Mouse (Mus musculus): ENCODE measurements around the gene Tmem222.

The Tmem222 gene

DNA sequence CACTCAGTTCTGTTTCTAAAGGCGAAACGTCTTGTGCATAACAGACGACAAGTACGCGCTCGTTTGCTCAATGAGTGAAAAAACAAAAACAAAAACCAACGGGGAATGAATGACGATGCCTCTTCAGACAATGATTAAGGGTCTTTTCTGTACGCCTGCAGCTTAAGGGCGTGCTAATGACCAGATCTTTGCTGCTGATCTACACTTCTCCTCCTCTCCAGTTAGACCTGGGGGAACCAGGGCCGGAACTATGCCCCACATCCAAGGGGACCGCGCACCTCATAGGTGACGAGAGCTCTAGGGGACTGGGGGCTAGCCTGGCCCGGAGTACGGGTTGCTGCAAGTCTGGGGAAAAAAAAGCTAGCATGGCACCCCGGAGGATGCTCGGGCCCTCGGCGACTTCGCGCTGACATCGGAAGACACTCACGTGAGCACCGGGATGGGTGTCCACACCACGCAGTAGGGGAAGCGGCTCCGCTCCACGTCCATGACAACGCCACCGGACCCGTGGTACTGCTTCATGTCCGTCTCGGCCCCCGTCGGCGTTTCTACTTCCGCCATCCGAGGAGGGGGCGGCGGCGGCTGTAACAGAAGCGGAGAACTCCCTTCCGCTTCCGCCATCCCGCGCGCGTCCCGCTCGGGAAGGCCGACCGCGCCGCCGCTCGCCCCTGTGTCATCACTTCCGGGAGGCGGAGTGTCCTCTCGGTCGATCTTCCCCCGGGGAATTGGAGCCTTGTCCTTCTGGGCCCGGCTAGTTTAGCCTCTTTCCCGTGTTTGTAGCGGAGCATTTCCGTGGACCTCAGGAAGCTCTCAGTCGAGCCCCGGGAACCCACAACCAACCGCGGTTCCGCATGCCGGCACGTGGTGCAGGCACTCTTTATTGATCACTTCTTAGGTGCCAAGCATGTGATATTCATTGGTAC is at the start of gene Tmem222:
TSS of gene Tmem222 (minus strand) at position 689 of the 923 bp plus-strand sequence.
- DNase-seq (ENCODE audit: low spot score), result peak; percentile 97

DNA sequence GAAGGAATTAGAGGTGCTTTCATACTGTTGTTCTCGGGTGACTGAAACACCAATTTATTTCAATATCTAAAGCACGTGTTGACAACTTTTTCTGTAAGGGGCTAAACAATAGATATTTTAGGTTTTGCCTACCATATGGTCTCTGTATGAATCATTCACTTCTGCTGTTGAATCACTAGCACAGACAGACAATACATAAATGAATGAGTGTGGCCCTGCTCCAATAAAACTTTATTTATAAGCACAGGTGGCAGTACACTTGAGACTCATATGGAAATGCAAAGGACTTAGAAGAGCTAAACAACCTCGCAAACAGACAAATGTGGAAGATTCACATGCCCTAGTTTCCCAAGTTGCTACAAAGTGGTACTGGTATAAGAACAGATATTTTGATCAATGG is 42.1 kb upstream of the Tmem222 start:
- no peak for DNase-seq (ENCODE audit: low spot score)

DNA sequence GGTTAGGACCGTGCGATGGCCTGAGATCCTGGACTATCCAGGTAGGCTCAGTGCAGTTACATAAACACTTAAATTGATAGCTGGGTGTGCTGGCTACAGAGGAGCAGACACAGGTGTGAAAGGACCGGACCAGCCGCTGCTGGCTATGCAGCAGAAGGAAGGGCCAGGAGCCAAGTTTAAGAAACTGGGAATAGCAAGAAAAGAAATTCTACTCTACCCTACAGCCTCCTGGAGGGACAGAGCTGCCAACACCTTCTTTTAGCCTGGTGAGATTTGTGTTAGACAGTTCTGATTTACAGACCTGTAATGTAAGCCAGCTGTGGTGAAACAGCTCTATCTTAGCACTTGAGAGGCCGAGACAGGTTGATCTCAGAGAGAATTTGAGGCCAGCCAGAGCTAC is 38.4 kb upstream of the Tmem222 start:
- DNase-seq (ENCODE audit: low spot score), result no peak

DNA sequence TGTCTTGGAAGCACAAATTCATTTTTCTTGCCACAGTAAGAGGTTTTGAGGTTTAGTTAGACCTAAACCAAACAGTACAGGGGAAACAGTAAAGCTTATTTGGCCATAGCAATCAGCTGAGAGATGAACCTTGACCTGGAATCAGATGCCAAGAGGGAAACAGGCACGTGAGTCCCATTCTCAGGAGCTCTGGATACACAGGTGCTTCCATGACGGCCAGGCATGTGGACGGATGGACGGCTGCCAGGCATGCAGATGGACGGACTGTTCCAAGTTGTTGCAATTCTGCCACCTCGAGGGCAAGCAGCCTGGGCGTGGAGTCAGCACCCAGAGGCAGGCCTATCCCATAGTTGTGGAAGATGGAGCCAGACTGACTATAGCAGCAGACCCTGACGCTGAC is 37.3 kb upstream of the Tmem222 start:
- peak; percentile 28 for DNase-seq (ENCODE audit: low spot score)

DNA sequence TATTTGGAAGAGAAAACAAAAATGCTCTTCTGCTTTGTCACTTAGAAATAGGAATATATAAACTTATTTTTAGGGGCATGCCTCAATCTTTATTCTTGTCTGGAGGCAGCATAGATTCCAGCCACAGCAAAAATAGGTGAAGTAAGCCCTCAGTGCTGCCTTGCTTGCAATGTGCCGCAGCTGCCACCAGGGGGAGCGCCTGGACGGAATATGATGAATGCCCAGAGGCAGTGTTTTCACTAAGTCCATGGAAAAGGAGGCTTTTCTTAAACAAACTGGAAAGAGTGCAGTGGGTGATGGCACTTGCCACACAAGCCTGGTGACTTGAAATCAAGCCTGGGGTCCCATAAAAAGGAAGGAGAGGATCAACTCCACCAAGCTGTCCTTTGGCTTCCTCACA is 32.4 kb upstream of the Tmem222 start:
- peak; percentile 86 for DNase-seq (ENCODE audit: low spot score)

DNA sequence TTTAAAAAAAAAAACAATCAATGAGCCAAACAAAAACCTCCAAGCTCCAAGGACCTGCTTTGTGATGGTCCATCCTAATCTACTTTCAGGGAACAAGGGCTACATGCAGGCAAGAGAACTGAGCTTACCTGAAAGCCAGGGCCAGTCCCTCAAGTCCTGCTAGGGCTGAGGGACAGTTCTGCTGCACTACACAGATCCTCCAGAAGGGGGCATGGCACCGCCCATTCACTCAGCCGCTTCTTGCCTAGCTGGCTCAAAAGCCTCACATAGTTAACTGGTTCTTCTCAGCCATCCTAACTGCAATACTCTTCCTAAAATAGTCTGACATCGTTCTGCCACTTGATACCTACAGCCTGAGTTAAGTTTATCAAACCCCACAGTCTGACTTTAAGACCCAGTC is 29.7 kb upstream of the Tmem222 start:
- peak; percentile 65 for DNase-seq (ENCODE audit: low spot score)

DNA sequence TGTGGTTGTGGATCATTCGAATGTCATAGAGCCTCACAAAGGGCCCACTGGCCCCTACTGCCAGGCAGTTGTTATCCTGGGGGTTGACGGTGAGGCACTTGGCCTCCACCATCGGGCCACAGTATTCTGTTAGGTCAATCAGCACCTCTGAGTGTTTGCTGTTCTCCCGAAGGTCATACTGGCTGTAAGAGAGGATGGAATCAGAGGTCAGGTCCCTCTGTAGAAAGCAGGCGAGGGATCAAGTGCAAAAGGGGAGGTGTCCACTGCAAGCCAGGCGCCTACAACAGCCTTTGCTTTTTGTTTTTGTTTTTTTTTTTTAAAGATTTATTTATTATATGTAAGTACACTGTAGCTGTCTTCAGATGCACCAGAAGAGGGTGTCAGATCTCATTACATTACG is 28.2 kb upstream of the Tmem222 start:
- DNase-seq (ENCODE audit: low spot score), result no peak

DNA sequence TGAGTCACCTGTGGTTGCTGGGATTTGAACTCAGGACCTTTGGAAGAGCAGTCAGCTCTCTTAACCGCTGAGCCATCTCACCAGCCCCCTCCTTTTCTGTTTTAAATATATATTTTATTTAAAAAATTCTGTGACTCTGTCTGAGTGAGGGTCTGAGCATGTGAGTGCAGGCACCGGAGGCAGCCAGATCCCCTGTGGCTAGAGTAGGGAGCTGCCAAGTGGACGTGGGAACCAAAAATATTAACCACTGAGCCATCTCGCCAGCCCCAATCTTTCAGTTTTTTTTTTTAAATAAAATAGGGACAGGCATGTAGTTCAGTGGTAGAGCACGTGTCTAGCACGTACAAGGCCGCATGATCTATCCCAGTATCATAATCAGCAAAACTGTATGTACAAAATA is 27.2 kb upstream of the Tmem222 start:
- no peak for DNase-seq (ENCODE audit: low spot score)

DNA sequence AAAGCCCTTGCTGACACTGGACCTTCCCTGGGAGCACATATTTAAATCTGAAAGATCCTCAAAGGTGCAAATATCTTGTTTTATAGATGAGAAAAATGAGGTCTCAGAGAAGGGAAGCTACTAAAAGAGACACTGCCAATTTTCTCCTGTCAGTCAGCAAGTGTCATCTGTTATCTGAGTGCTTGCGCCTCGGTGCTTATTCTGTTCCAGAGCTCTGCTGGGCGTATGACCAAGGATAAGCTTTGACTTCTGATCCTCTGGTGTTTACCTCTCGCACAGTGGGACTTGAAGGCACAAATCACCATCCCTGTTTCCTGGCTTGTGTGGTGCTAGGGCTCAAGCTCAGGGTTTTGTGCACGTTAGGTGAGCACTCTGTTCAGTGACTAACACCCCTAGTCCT is 25.1 kb upstream of the Tmem222 start:
- DNase-seq (ENCODE audit: low spot score), result no peak

DNA sequence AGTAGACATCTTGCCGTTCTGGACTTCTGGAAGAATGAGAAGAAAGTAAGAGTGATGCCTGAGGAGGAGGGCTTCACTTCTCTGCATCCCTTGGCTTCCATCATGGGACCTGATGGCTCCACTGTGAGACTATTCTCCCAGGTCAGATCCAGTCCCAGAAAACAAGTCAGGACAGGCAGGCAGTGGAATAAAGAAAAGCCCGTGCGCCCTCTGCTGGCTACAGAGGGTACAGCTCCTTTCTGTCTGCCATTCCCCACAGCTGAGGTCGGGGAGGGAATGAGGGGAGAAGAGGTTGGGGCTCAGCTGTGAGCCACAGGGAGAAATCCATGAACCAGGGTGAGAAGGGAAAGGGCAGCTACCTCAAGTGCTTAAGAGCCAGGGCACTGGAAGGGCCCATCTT is 24.2 kb upstream of the Tmem222 start:
- peak; percentile 75 for DNase-seq (ENCODE audit: low spot score)

DNA sequence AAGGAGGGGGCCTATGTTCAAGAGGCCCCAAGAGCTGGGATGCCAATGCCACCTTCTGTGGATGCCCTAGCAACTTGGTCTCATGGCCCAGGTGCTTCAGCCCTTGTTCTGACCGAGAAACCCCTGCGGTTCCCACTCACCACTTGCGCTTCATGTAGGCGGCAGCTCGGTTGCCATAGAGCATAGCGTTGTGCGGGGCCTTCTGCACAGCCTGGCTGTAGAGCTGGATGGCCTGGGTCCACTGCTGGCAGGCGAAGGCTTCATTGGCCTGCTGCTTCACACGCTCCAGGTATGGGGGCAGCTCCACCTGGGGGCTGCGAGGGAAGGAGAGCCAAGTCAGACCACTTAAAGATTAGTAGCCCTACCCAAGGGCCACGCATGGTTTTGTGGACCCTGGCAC is 22.8 kb upstream of the Tmem222 start:
- no peak for DNase-seq (ENCODE audit: low spot score)

DNA sequence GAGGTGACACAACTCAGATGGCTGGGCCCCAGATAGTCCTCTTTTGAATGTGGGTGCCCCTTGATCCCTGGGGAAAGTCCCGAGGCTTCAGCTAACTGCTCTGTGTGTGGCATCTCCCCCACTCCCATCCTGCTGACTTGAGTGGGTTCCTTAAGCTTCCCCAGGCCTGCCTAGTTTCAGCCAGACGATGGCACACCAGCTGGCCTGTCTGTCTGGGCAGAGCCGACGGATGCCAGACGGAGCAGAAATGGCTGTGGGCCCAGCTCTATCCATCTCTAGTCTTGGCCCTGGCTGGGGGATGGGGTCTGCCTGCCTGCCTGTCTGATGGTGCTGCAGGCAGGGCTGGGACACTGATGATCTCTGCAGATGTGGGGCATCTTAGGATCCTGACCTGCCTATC is 22.1 kb upstream of the Tmem222 start:
- DNase-seq (ENCODE audit: low spot score), result no peak

DNA sequence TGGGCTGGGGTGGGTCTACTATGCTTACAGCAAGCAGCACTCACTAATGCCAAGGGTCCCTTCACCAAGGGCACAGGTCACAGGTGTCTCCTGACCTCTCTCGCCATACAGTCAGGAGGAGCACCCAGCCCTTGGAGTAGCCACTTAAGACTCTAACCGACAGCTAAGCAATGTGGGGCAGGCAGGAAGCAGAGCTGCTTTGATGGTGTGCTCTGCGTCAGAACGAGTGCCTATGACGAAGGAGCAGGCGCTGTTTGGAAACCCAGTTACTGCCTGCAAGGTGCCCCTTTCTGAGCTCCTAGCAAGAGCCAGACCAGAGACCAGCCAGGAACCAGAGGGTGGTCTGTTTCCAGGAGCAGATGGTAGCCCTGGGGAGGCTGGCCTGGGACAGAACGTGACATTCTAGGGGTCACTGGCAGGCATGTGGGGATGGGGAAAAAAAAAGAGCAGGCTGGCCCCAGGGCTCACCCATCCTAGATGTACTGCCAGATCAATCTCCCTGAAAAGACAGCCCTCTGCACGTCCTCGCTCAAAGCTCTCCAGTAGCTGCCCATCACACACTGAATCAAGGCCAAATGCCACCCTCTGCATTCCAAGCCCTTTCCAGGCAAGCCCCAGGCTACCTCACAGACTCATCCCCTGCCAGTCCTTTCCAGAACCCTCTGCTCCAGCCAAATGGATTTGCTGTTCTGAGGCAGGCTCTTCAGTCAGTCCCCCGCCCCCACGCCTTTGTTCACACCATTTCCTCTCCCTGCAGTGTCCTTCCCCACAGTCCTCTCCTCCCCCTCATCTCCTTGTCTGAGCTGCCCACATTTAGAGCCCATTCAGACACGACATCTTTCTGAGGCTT is 21.1 kb upstream of the Tmem222 start:
- no peak for DNase-seq (ENCODE audit: low spot score)

DNA sequence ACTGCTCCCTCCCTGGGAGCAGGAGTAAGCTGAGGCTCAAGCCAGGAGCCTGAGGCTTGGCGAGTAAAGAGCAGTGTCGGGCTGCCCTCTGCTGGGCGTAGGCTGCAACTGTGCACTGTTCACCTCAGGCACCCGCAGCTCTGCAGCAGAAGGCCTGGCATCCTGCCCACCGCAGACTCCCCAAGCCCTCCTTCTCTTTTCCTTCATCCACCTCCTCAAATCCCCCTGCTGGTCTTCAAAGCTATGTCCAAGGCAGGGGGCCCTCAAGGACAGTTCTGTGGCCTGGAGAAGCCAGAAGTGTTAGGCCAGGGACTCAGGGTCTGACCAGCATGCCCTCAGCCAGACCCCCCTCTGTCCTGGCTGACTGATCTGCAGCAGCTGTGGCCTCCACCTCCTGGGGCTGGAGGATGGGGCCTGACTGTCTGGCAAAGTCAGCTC is 20.2 kb upstream of the Tmem222 start:
- DNase-seq (ENCODE audit: low spot score), result peak; percentile 70

DNA sequence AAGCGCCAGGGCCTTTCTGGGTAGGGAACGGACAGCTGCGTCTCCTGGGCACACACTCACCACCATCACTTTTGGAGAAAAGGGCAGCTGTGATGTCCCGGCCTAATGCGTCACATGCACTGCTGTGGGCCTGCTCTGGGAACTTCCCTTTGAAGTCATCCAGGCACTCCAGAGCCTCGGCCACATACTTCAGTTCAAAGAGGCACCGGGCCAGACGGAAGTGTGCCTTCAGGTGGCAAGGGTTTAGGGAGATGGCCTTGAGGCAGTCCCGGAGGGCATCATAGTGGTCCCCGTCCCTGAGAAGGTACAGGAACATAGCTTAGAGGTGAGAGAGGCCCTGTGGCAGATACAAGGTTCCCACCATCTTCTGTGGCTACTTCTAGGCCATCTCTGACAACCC is 19.8 kb upstream of the Tmem222 start:
- no peak for DNase-seq (ENCODE audit: low spot score)

DNA sequence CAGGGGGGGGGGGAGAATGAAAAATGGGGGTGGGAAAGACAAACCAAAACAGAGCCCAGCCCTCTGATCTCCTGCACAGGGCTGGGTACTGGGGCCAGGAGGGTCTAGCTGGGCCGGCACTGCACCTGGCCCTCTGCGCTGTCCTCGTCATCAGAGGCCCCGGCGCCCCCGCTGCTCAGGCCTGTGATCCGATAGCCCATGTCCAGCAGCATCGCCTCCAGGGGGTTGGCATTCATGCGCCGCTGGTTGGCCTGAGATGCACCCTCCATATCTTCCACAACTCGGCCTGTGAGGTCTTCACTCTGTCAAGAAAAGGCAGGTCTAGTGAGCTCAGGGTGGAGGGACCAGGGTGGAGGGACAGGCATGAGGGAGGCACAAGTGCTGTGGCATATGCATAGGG is 16.5 kb upstream of the Tmem222 start:
- DNase-seq (ENCODE audit: low spot score), result no peak

DNA sequence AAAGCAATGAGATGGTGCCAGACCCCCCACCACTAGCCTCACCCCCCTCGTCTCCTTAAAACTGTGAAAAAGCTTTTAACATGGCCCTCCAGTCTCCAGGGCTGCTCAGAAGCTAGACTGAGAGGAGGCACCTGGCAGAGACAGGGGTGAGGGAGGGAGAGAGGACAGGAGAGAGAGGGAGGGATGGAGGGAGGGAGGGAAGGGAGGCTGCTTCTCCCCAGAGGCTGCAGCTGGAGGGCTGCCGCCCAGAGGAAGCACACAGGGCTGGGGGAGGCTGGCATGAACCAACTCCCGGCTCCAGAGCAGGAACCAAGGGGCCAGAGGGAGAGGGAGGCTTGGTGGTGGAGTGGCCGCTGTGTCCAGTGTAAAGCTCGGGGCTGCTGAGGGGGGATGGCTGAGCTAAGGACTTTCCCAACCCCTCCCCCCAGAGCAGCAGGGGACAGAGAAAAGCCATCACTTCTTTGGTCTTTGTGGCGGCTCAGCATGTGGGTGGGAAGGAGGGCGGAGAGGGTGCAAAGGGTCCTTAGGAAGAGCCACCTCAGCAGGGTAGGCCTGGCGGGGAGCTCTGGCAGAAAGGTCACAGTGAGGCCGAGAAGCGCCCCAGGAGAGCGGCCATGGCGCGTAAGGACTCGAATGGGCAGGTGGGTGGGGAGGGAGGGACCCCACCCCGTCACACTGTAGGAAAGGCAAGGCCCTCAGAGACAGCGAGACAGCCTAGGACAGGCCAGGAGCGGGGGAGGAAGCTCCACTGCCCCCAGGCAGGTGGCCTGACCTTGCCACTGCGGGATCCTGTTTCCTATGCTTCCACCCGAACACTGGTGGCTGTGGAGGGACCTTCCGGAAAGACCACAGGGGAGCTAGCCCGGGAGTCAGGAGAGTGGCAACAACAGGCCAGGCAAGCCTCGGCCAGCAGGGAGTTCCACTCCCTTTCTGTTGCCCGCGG is 15.6 kb upstream of the Tmem222 start:
- DNase-seq (ENCODE audit: low spot score), result no peak

DNA sequence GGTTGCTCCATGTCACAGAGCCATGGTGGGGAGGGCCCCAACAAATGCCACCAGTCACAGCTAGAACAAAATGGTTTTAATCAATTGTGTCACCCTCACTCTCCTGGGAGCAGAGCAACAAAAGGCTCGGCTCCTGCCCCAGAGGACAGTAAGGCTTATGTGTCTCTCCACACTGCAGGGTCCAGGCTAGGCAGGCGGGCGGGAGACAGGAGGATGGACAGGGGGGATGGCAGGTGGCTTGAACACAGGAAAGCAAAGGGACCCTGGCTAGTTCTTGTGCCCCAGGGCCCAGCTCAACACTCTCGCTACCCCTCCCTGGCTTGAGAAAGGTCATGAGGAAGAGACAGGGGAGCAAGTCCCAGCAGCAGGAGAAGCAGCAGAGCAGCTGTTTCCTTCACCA is 14.8 kb upstream of the Tmem222 start:
- no peak for DNase-seq (ENCODE audit: low spot score)

DNA sequence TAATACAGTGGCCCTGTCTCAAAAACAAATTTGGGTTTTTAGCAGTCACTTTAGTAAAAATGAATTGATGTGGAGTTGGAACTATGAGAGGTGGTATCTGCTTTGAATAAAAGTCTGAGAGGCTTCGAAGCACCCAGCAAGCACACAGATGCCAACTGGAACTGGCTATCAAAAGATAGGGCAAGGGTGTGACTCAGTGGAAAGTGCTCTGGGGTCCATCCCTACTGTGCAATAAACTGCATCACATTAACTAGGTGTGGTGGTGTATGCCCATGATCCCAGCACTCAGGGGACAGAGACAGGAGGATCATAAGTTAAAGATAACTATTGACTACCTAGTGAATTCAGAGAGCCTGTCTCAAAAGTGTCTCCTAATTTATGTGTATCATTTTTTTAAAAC is 13.7 kb upstream of the Tmem222 start:
- no peak for DNase-seq (ENCODE audit: low spot score)

DNA sequence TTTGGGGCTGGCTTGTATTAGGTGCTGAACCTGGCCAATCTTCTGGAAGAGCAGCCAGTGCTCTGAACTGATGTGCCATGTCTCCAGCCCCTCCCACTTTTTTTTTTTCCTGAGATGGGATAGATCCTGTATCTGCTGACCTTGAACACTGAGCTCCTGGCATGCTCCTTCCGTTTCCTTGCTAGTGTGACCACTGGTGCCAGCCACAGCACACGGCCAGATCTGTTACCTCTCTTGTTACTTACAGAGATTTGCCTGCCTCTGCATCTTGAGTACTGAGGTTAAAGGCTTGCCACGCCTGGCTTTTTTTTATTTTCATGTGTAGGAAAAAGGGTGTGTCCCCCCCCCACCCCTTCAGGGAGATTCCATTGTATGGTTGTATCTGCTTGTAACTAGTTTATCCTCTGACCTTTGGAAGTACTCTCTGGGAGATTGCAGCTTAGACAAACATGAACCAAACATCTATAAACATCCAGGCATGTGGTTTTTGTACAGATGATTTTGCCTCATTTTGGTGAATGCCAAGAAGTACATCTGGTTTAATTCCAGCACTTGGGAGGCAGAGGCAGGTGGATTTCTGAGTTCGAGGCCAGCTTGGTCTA is 9.0 kb upstream of the Tmem222 start:
- DNase-seq (ENCODE audit: low spot score), result no peak

DNA sequence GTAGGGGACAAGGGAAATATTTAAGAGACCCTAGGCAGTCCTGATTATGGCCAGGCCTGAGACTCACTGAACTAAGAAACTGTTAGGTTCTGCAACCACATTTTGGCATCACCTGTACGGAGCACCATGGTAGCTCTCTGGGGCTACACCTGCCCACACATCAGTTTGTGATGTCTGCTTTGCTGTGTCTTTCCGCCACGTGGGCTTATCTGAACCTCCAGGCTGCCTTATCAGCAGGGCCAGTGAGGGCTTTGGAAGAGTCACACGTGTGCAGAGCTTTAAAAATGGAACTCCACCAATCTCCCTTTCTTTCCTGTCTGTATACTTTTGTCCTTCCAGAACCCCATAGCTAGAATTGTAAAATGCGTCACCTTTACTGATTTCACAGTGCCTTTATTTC is 8.4 kb upstream of the Tmem222 start:
- DNase-seq (ENCODE audit: low spot score), result no peak

DNA sequence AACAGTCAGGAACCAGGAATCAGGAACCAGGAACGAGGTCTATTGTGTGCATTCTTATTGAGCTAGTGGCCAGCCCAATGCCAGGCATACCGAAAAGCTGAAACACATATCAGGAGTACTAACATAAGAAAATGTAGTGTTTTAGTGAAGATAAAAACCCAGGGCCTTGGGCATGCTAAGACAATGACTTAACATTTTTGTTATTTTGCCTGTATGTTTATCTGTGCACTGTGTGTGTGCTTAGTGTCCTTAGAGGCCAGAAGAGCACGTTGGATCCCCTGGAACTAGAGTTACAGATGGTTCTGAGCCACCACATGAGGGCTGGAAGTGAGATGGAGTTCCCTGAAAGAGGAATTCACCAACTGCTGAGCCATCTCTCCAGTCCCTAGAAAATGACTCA is 7.7 kb upstream of the Tmem222 start:
- no peak for DNase-seq (ENCODE audit: low spot score)
